Mouse (Mus musculus): ENCODE measurements around the gene Sh3d19. TPM values are rescaled to one million over a fixed set of nuclear protein-coding genes. Genes with fewer than 3 reads are reported as not detected.

The Sh3d19 gene
- 12.7 and 17.6 TPM in 2 replicates for polyA plus RNA-seq (2012; rRNA removed)

GRCm38 (mm10) chr3:85970742-85971598, at the start of gene Sh3d19:
Sh3d19 (plus strand) TSS chr3:85971109.

GRCm38 (mm10) chr3:86002423-86002822, 31.5 kb downstream of the Sh3d19 start, which contains the start of gene Prss48:
Prss48 (minus strand) TSS chr3:86002491.

DNA sequence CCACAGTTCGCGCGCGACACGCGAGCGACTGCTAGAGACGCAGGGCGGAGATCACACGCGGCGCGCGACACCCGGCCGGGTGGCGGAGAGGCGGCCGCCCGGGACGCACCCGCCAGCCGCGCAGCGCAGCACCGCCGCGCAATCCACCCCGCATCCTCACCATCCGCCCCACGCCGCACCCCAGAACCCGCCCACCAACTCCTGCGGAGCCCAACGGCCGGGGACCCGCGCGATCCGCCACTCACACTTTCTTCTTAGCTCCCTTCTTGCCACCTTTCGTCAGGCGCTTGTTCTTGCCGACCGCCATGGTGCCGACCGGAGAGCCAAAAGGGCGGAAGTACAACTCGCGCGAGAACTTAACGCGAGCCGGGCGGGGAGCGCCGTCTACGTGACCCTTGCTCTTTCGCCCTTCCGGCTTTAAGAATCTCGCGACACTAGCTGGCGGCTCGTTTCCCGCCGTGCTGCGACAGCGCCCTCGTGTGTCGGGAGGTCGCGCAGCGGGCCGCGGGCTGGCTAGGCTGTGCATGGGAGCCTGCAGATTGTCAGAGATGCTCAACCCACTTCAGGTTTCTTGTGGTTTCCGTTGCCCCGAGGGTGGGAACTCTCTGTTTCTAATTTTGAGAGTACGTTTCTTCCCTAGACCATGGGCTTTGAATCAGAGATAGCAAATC, 171.5 kb downstream of the Sh3d19 start, which contains the start of gene Rps3a1:
Gene Rps3a1 (minus strand): TSS at position 440 of the 671 bp plus-strand sequence.

Other genes starting within 250 kb of the Sh3d19 start
- 0.49 and 1.0 TPM in 2 replicates for gene Fam160a1, start 153.8 kb upstream of the Sh3d19 start, polyA plus RNA-seq (2012; rRNA removed)
- 0.15 and 0.23 TPM in 2 replicates for gene Glt28d2, start 83.6 kb upstream of the Sh3d19 start, polyA plus RNA-seq (2012; rRNA removed)
- gene Gm37240, start 83.6 kb upstream of the Sh3d19 start, polyA plus RNA-seq (2012; rRNA removed), result 0.43 and 0.55 TPM in 2 replicates
- gene Prss48, start 31.4 kb downstream of the Sh3d19 start, polyA plus RNA-seq (2012; rRNA removed), result not detected in 2 replicates
- 1,298 and 1,314 TPM in 2 replicates for gene Rps3a1, start 171.6 kb downstream of the Sh3d19 start, polyA plus RNA-seq (2012; rRNA removed)